Mouse (Mus musculus) C2C12 (cell line): ENCODE measurements around the gene 2810021J22Rik. TPM values are rescaled to one million over a fixed set of nuclear protein-coding genes. Genes with fewer than 3 reads are reported as not detected.

Experiments used
- H3K27me3 ChIP-seq: one replicate; pipeline ENCODE4 v1.6.1; 2011; ENCODE audit not compliant: control insufficient read depth, insufficient read depth, insufficient read length
- H3K36me3 ChIP-seq: one replicate; pipeline ENCODE4 v1.6.1; 2011; ENCODE audit not compliant: control insufficient read depth, insufficient read depth
- H3K4me3 ChIP-seq: one replicate; pipeline ENCODE4 v1.5.1; 2011; ENCODE audit warnings: mild to moderate bottlenecking, control low read depth; ENCODE audit not compliant: poor library complexity, insufficient read depth, severe bottlenecking
- H3K79me2 ChIP-seq: one replicate; pipeline ENCODE4 v1.6.1; 2011; ENCODE audit not compliant: control insufficient read depth, insufficient read depth
- H3K79me3 ChIP-seq: one replicate; pipeline ENCODE4 v1.6.1; 2011; ENCODE audit warnings: low read depth, control low read depth
- H3ac ChIP-seq: one replicate; pipeline ENCODE3; 2011; ENCODE audit warnings: low read depth; ENCODE audit not compliant: control insufficient read depth, insufficient read length
- CEBPB ChIP-seq: IDR thresholded peaks from one replicate; pipeline ENCODE4 v1.6.1; 2011; ENCODE audit warnings: low read depth, mild to moderate bottlenecking, control low read depth, moderate library complexity
- CTCF ChIP-seq: IDR thresholded peaks from one replicate; pipeline ENCODE4 v1.5.1; 2011; ENCODE audit not compliant: control insufficient read depth, insufficient read depth, insufficient read length
- FOSL1 ChIP-seq: IDR thresholded peaks from one replicate; pipeline ENCODE4 v1.8.0; 2011; ENCODE audit warnings: mild to moderate bottlenecking, low read length; ENCODE audit not compliant: poor library complexity, insufficient read depth, severe bottlenecking
- MAX ChIP-seq: IDR thresholded peaks from one replicate; pipeline ENCODE4 v1.6.1; 2011; ENCODE audit warnings: mild to moderate bottlenecking, control low read depth
- MYOD1 ChIP-seq: IDR thresholded peaks from one replicate; pipeline ENCODE4 v1.6.1; 2011; ENCODE audit warnings: low read depth; ENCODE audit not compliant: control insufficient read depth, insufficient read length
- MYOG ChIP-seq: IDR thresholded peaks from one replicate; pipeline ENCODE4 v1.6.1; 2011; ENCODE audit not compliant: control insufficient read depth, insufficient read length; ENCODE audit errors: extremely low read depth
- USF1 ChIP-seq: IDR thresholded peaks from one replicate; pipeline ENCODE4 v1.6.1; 2011; ENCODE audit warnings: low read depth, mild to moderate bottlenecking, control low read depth, moderate library complexity
- polyA plus RNA-seq: library from polyadenylated mRNA; unstranded; fragments of >200 nt; fragmentation: generic; extraction: Trizol; gene quantifications from one replicate; pipeline ENCODE4 v1.2.1, GENCODE M21; 2012; ENCODE audit warnings: missing spikeins

Gene 2810021J22Rik
- polyA plus RNA-seq, 1 experiment, result 2.2 TPM

- no peak for TF ChIP-seq FOSL1
- TF ChIP-seq MYOD1, result no peak
- no peak for TF ChIP-seq CTCF
- TF ChIP-seq MAX, result no peak
- TF ChIP-seq USF1, result no peak
- TF ChIP-seq CEBPB, result no peak
- no peak for TF ChIP-seq MYOG
- Histone ChIP-seq H3K36me3 (peaks cover 7% of the 10 kb centered on the region), H3ac (no peak overlapping the region), H3K79me2 (peaks cover 14% of the 10 kb centered on the region), H3K27me3 (no peaks in the 10 kb centered on the region), H3K4me3 (no peak overlapping the region), H3K79me3 (no peaks in the 10 kb centered on the region)
These were observed 37.8 kb downstream of the 2810021J22Rik start for GRCm38 (mm10) chr11:58904838-58905237.

- Histone ChIP-seq H3K27me3 (peaks cover 1% of the 10 kb centered on the region), H3K4me3 (no peak overlapping the region), H3K79me3 (no peaks in the 10 kb centered on the region), H3ac (no peak overlapping the region), H3K79me2 (no peaks in the 10 kb centered on the region), H3K36me3 (no peaks in the 10 kb centered on the region)
- TF ChIP-seq CTCF (no peak), USF1 (no peak), FOSL1 (no peak), MAX (no peak), MYOD1 (no peak), MYOG (no peak), CEBPB (no peak)
These were observed 46.8 kb downstream of the 2810021J22Rik start for GRCm38 (mm10) chr11:58913776-58914175.

GRCm38 (mm10) chr11:58914461-58915028 lies 47.5 kb downstream of the 2810021J22Rik start:
- peak; percentile 15 for TF ChIP-seq CTCF
- TF ChIP-seq MAX, result no peak
- Histone ChIP-seq H3K79me2 (no peaks in the 10 kb centered on the region), H3ac (no peak overlapping the region), H3K27me3 (peaks cover 7% of the 10 kb centered on the region), H3K36me3 (no peaks in the 10 kb centered on the region), H3K4me3 (no peak overlapping the region), H3K79me3 (no peaks in the 10 kb centered on the region)

- H3K79me3 ChIP-seq, result no peaks in the 10 kb centered on the region
- H3K4me3 ChIP-seq, result no peak overlapping the region
- TF ChIP-seq FOSL1 (no peak), MYOD1 (no peak), USF1 (no peak), MYOG (no peak), MAX (no peak), CTCF (no peak)
- H3ac ChIP-seq, result no peak overlapping the region
- H3K79me2 ChIP-seq, result no peaks in the 10 kb centered on the region
- peaks cover 23% of the 10 kb centered on the region for H3K27me3 ChIP-seq
- no peaks in the 10 kb centered on the region for H3K36me3 ChIP-seq
These were observed 50.1 kb downstream of the 2810021J22Rik start for GRCm38 (mm10) chr11:58916879-58917744.

GRCm38 (mm10) chr11:58917745-58918366 lies 50.8 kb downstream of the 2810021J22Rik start, which contains the start of gene Btnl10:
Gene Btnl10, plus strand, starts transcription at chr11:58917908.
- Histone ChIP-seq H3K79me2 (no peaks in the 10 kb centered on the region), H3K79me3 (no peaks in the 10 kb centered on the region), H3K36me3 (no peaks in the 10 kb centered on the region), H3ac (no peak within 1 kb of the TSS), H3K27me3 (peaks cover 23% of the 10 kb centered on the region), H3K4me3 (no peak within 1 kb of the TSS)
- TF ChIP-seq CEBPB, result no peak
- TF ChIP-seq USF1, result no peak
- no peak for TF ChIP-seq MYOG
- no peak for TF ChIP-seq MAX
- no peak for TF ChIP-seq CTCF
- no peak for TF ChIP-seq FOSL1
- TF ChIP-seq MYOD1, result no peak
